Mouse (Mus musculus): Measurements from ENCODE around the gene Aff3.

The Aff3 gene

DNA sequence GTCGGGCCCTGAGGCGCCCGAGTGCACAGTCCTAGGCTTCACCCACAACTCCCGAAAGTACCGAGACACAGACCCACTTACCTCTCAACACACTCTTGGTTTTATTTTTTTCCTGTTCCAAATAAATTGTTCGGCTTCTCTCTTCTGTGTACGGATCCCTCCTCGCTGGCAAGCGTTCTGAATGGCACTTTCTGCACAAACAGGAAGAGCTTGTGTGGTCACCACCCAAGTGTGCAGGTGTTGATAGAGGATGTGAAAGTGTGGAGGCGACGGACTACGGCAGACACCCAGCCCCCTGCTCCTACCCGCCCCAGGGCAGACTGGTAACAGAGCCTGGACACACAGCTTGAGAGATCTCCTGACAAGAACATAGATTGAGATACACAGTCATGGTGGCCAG lies at the start of gene Aff3:
Gene Aff3 (minus strand): TSS at position 179 of the 400 bp plus-strand sequence.
- DNase-seq = peak; percentile 23 to 53

DNA sequence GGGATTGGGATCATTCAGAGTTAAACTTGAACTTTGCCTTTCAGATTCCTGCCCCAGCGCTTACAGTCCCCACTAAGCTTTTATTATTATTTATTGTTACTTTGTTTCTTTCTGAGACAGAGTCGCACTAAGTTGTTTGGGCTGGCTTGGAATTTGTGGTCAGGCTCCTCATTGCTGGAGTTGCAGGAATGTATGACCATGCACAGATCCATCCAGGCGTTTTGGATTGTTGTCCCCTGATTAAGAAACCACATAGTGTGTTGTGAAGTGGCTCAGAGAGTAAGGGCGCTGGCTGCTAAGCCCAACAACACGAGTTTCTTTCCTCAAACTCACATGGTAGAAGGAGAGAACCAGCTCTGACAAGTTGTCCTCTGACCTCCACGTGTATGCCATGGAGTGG lies 35.9 kb upstream of the Aff3 start:
- no peak for DNase-seq

DNA sequence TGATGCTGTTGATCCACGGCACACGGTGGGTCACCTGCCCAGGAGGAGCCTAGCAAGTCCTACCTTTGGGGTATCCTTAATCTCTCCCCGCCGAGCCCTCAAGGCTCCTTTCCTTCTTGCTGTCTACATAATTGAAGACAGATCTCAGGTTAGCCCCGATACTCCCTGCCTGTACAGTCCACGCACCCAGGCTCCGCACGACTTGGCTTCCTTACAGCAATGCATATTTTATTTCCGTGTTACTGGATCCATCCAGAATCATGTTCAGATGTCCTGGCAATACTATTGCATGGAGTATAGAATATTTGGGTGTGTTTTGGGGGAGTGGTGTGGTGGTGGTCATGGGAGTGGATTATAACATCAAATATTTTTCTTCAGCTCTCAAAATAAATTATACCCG lies 34.5 kb upstream of the Aff3 start:
- DNase-seq = no peak

DNA sequence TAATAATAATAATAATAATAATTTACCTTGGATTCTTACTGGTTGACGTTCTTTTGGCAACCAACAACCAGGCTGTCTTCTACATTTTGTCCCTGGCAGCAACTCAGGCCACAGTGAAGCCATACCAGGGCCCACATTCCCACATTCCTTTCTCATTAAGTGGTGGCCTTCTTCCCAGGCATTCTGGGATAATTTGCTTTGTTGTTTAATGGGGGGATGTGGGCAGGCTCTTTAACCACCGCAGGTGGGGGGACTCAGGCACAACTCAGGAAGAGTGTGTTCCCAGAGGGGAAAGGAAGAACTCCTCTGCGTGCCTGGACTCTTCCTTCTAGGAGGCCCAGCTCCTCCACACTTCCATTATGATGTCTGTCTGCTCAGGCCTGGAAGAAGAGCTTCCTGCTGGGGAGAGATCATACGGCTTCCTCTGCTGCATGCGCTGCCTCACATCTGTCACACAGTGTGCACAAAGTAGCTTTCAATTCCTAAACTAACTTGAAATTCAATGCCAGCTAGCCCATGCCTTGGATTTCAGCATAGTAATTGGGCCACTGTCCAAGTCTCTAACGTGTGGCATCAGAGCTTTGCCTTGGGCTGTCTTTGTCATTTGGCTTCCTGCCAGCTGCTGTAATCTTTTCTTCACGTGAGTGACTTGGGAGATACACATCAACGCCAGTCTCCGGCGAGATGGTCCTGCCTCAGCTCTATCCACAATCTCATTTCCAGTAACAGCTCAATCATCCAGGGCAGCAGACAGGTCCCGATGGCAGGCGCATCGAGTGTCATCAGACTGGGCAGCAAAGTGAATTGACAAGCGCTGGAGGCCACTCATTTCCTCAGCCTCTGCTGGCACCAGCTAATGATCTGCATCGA lies 31.3 kb upstream of the Aff3 start:
- DNase-seq = no peak

- DNase-seq = no peak
These were observed 30.5 kb upstream of the Aff3 start for GRCm38 (mm10) chr1:38695089-38695811.

DNA sequence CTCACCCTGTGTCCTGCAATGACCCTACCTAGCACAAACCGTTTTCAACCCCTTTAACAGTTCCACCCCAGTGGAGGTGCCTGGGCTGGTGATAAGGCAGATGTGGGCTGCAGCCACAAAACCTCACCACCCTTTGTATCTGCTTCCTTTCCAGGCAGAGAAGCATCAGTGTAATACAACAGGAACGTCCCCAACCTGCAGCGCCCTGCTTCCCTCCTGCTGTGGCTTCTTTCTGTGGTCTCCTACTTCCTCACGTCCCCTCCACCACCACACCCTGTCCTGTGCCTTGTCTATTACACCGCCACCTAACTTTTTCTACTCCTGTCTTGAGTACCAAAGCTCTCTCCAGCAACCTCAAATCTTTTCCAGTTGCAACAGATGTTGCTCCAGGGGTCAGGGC lies 29.4 kb upstream of the Aff3 start:
- no peak for DNase-seq

DNA sequence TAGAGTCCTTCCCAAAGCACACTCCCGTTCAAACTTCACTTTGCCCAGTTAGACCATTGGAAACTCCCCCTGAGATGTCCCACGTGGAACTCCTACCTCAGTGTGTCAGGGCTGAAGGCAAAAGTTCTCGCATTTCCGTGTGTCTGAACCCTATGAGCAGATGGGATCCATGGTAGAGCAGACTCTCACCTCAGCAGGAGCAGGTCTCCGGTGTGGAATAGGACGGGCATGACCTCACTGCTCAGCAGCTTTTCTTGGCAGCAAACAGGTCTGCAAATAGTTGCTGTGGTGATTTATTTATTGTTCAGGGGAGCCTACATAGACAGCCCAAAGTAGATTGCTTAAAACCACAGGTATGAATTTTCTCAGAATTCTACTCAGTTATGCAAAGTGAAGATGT lies 25.7 kb upstream of the Aff3 start:
- DNase-seq = no peak

DNA sequence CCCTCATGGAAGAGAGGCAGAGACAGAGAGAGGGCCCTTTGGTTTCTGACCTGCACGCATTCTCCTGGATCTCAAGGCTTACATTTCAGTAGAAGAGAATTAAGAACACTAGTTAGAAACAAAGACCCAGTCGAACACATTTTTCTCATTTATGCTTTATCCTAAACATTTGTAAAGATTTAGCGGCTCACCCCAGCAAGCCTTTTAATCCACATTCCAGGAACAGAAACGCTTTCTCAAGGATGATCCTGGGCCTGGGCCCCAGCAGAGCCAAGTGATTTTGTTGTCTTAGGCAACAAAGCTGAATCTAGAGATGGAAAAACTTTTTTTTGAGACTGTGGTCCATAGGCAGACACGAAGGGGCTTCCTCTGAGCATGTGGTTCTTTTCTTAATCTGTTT lies 23.5 kb upstream of the Aff3 start:
- DNase-seq = no peak

DNA sequence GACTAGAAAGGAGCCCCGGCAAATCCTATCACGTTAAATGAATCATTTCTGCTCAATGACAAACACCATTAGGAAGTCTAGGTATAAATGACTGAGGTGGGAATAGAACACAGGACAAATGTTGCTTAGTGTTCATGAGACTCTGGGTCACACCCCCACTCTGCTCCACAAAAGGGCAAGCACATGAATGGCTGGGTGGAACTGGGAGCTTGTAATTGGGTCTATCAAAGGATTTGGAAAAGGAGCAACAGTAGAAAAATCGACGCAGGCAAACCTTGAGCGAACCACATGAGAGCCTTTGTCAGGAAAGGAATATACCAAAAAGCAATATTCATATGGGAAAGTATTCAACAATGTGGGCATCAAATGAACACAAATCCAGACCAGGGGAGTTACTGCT lies 21.0 kb upstream of the Aff3 start:
- DNase-seq = no peak

DNA sequence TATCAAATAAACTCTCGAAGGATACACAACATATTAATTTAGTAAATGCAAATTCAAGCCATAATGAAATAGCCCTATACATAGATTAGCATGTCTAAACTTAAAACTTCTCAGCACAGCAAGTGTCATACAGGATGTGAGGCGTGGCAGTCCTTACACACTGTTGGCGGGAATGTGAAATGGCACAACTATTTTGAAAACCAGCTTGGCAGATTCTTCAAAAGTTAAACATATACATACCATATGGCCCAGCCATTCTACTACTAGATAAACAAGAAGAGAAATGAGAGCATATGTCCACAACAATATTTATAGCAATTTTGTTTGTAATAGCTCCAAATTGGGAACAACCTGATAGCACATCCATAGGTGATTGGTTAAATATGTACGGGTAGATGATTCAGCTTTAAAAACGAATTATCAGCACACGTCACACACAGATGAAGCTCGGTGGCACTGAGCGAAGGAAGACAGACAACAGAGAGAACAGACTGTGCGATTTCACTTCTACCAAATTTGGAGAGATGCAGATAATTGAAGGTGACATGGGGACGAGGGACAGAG lies 18.5 kb upstream of the Aff3 start:
- no peak for DNase-seq

GRCm38 (mm10) chr1:38679890-38680289 lies 15.1 kb upstream of the Aff3 start:
- DNase-seq = no peak

DNA sequence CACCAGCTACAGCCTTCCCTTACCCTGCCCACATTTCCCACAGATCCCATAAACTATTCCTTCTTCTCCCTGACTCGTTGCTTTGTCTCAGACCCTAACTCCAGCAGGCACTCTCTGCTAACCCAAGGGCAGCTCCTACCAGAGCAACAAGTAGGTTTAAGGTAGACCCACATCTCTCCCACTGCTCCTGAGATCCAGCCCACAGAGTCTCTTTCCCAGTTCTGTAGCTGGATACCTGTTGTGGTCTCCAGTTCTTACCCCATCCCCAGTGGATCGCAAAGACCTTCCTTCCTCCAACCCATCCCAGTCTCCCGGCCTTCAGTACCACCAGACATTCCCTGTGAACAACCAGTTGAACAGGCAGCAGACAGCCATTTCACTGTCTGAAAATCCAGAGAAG lies 7.0 kb upstream of the Aff3 start:
- DNase-seq = no peak

DNA sequence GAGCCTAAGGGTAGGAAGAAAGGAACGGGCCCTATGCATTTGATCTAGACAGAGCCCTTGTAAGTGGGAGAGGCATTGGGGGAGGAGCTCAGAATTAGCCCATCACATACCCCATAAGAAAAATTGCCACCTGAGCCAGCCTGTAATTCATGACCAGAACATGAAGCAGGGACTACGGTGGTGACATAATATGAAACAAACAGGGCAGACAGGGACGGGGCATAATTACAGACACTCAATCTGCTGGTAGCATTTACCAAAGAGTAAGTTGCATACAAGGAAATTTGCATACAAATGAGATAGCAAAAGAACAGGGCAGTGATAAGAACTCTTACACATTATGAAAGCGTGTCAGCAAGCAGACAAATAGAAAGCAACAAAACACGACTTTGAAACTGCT lies 6.3 kb upstream of the Aff3 start:
- DNase-seq = no peak

DNA sequence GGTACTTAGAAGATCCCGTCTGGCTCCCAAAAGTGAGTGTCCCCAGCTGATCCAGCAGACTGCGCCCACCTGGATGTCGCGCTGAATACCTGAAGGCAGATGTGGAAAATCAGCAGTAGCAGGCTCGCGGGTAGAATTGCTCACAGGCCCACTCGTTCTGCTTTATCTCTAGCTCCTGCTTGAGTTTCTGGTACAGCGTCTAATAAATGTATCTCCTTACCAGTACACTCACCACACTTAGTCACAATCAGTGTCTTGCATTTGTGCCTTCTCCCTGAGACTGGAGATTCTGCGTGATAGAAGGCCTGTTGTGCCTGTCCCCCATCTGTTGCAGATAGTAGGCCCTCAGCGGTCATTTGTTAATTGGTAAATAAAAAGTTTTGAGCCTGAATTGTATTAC lies 3.6 kb upstream of the Aff3 start:
- no peak for DNase-seq

DNA sequence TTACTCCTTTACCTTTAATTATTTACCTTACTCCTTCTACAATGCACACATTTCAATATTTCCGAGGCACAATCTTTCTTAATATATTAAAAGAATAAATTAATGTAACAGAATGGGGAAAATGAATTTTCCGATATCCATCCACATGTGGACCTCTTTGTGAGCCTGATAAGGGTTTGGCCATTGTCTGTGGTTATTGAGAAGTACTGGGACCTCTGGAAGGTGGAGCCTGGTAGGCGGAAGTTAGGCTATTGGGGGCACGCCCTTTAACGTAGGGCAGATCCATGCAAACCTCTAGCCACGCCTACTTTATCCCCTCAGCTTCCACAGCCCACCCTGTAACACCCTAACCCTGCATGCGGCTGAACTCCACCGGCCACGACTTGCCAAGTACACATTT lies 3.1 kb upstream of the Aff3 start:
- no peak for DNase-seq

- DNase-seq = no peak
These were observed 2.0 kb upstream of the Aff3 start for GRCm38 (mm10) chr1:38666766-38667118.

DNA sequence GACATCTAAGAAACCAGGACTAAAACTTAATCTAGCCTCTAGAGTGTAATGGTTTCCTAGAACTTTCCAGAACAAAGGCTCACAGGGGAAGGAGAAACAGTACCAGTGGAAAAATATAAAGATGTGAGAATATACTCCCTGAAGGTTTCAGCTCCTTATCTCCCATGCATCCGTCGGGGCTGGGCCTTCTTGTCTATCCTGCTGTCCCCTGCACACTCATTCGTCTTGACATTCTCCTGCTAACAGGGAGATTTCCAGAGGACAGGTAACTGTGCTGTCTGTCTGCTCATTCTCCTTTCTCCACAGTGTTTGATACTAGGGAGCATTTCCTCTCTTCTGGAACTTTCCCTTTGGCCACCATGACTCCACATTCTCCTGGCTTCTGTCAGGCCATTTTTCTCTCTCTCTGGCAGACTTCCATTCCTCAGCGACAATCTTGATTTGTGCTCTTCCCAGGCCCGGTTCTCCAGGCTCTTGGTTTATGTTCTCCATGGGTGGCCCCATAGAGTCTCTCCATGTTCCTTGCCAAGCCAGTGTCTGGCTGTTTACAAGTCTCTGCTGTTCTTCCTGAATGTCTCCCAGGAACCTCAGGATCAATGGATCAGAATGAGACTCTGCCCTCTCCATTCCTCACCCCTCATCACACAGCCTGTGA lies 1.5 kb upstream of the Aff3 start:
- peak; percentile 47 to 63 for DNase-seq

DNA sequence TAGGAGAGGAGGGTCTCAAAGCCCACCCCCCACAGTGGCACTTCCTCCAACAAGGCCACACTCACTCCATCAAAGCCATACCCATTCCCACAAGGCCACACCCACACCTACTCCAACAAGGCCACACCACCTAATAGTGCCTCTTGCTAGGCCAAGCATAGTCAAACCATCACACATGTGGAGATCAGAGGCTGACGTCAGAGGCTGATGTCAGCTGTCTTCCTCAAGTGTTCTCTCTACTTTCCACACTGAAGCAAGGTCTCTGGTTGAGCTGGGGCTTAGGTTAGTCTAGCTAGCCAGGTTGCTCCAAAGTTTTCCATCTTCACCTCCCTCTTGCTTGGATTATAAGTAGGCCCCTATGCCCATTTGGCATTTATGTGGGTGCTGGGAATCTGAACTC lies 856 bp upstream of the Aff3 start:
- no peak for DNase-seq

DNA sequence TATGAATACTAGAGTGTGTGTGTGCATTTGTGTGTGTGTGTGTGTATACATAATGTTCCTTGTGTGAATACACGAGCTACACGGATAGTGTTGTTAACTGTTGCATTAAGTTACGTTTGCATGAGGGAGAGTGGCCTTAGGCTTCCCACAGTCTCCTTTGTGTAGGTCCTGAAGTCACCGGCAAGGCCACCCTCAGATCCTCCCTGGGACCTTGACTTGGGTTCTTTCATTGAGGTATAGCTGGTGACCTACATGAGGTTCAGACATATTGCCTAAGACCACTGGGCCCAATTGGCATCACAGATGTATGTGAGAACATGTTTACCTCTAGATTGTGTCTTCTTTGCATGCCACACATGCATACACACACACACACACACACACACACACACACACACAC lies 494 bp downstream of the Aff3 start:
- DNase-seq = no peak

GRCm38 (mm10) chr1:38662616-38663193 lies 2.0 kb downstream of the Aff3 start:
- DNase-seq = no peak

DNA sequence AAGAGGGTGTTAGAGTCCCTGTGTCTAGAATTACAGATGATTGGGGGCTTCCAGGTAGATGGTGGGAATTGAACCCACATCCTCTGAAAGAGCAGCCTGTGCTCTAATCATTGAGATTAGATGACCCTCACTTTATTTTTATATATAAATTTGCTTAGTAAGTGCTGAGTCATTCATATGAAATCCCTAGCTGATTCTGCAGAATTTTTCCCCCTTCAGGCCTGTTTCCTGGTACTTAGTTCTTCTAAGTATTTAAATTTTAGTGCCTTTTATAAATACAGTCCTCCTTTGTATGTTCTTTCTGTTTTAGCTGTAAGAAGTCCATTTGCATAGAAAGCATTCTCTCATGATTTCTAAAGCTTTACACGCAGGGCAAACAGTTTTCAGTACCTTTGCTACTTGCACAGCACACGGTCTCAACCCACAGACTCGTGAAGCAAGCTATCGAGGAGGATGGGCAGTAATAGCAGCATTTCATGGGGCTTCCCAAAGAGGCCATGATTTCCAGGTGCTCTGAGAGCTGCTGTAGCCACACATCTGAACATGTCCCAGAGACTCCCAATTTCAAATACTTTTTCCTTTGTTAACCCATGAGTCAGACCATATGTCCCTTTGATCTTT lies 5.7 kb downstream of the Aff3 start:
- no peak for DNase-seq

- DNase-seq = no peak
These were observed 6.4 kb downstream of the Aff3 start for GRCm38 (mm10) chr1:38658376-38658775.

- DNase-seq = no peak
These were observed 7.1 kb downstream of the Aff3 start for GRCm38 (mm10) chr1:38657606-38658005.

Data from lung, postnatal 4 days (tissue).